11 mouse cellular contexts compared by ENCODE assay signal in genomic region chr4:99192640-99193039, GRCm38 (mm10).
"Had no signal": no experiment of that assay in that cellular context is flagged by ENCODE, and none has a peak within 500 bp of the region (broad histone marks: within the 10 kb centered on the region; RNA-seq: fewer than 3 reads in every experiment).

No protein-coding gene starts in this region.

- H3K4me3 ChIP-seq: neural tube, embryonic 12.5 days had no signal

- ATAC-seq: liver, embryonic 12.5 days; midbrain, embryonic 13.5 days had no signal

- DNase-seq: kidney, adult 11 months; kidney, postnatal 10 days; kidney, postnatal 4 days; right cerebral cortex, postnatal 4 days; spleen, adult 18-20 months; thymus, adult 2 months; thymus, postnatal 25 days had no signal

- H3K36me3 ChIP-seq: limb, embryonic 15.5 days; liver, embryonic 12.5 days; midbrain, embryonic 13.5 days; neural tube, embryonic 12.5 days had no signal

- H3K27ac ChIP-seq: limb, embryonic 15.5 days; liver, embryonic 12.5 days; midbrain, embryonic 13.5 days; neural tube, embryonic 12.5 days had no signal

- H3K9ac ChIP-seq: limb, embryonic 15.5 days; liver, embryonic 12.5 days; neural tube, embryonic 12.5 days had no signal

- H3K4me1 ChIP-seq: limb, embryonic 15.5 days; neural tube, embryonic 12.5 days had no signal

- H3K27me3 ChIP-seq: limb, embryonic 15.5 days; liver, embryonic 12.5 days; midbrain, embryonic 13.5 days; neural tube, embryonic 12.5 days had no signal

- H3K9me3 ChIP-seq: limb, embryonic 15.5 days; liver, embryonic 12.5 days; neural tube, embryonic 12.5 days had no signal
